Mouse (Mus musculus) heart, postnatal 4 days (tissue): ENCODE results near the gene Smg9. TPM values are rescaled to one million over a fixed set of nuclear protein-coding genes. Genes with fewer than 3 reads are reported as not detected.

Source experiments
- DNase-seq: peaks from one replicate; pipeline ENCODE4 v3.0.0; 2021
- total RNA-seq, 2 experiments: library from RNA; stranded (reverse); gene quantifications; 2 replicates each; pipeline ENCODE4 v1.2.3; 2021

Smg9 gene
- total RNA-seq, 2 experiments from 2014 or later: 15.0 to 15.5 TPM

GRCm38 (mm10) chr7:24445266-24445926 lies 46.0 kb downstream of the Smg9 start:
- DNase-seq: no peak

GRCm38 (mm10) chr7:24446697-24447340 lies 47.4 kb downstream of the Smg9 start:
- DNase-seq: no peak

- DNase-seq: no peak
Measured at GRCm38 (mm10) chr7:24448782-24449517, 49.5 kb downstream of the Smg9 start.

- no peak for DNase-seq
Measured at GRCm38 (mm10) chr7:24450585-24451017, 51.2 kb downstream of the Smg9 start.

- no peak for DNase-seq
Measured at GRCm38 (mm10) chr7:24451855-24452311, 52.5 kb downstream of the Smg9 start, which contains the start of gene Irgc1. Gene Irgc1, minus strand, starts transcription at chr7:24452297.

- DNase-seq: no peak
Measured at GRCm38 (mm10) chr7:24454199-24454598, 54.8 kb downstream of the Smg9 start.

GRCm38 (mm10) chr7:24455726-24456125 lies 56.3 kb downstream of the Smg9 start:
- DNase-seq: no peak

- DNase-seq: no peak
Measured at GRCm38 (mm10) chr7:24457726-24458370, 58.4 kb downstream of the Smg9 start.

GRCm38 (mm10) chr7:24459440-24459839 lies 60.0 kb downstream of the Smg9 start:
- DNase-seq: no peak

- peak; percentile 57 for DNase-seq
Measured at GRCm38 (mm10) chr7:24459843-24460242, 60.4 kb downstream of the Smg9 start.

- peak; percentile 30 for DNase-seq
Measured at GRCm38 (mm10) chr7:24461376-24462051, 62.1 kb downstream of the Smg9 start.

GRCm38 (mm10) chr7:24462388-24463319 lies 63.2 kb downstream of the Smg9 start, which contains the start of gene Plaur:
Gene Plaur, plus strand, starts transcription at chr7:24462484.
- peak; percentile 53 for DNase-seq

- no peak for DNase-seq
Measured at GRCm38 (mm10) chr7:24466835-24467234, 67.4 kb downstream of the Smg9 start.

- DNase-seq: no peak
Measured at GRCm38 (mm10) chr7:24467886-24468285, 68.5 kb downstream of the Smg9 start.

GRCm38 (mm10) chr7:24469126-24469525 lies 69.7 kb downstream of the Smg9 start:
- peak; percentile 36 for DNase-seq

GRCm38 (mm10) chr7:24470356-24470755 lies 70.9 kb downstream of the Smg9 start:
- DNase-seq: no peak
